In genomic region chr11:6763001-6763400, GRCm38 (mm10) we compare ENCODE assay signal across 15 mouse cellular contexts.
"Had no signal": no experiment of that assay in that cellular context is flagged by ENCODE, and none has a peak within 500 bp of the region (broad histone marks: within the 10 kb centered on the region; RNA-seq: fewer than 3 reads in every experiment).

No protein-coding gene starts in this region.

- H3K4me2 ChIP-seq: limb, embryonic 12.5 days; liver, embryonic 13.5 days; lung, embryonic 15.5 days; midbrain, embryonic 11.5 days; midbrain, embryonic 15.5 days; neural tube, embryonic 12.5 days had no signal

- H3K27me3 ChIP-seq: limb, embryonic 12.5 days; liver, embryonic 13.5 days; lung, embryonic 15.5 days; midbrain, embryonic 15.5 days; neural tube, embryonic 12.5 days had no signal

- H3K4me1 ChIP-seq: liver, embryonic 13.5 days; lung, embryonic 15.5 days; megakaryocyte, embryonic 14.5 days; neural tube, embryonic 12.5 days had no signal

- ATAC-seq: intestine, embryonic 16.5 days; liver, postnatal 0 days had no signal

- H3K9me3 ChIP-seq: limb, embryonic 12.5 days; liver, embryonic 13.5 days; lung, embryonic 15.5 days; megakaryocyte, embryonic 14.5 days; midbrain, embryonic 15.5 days; neural tube, embryonic 12.5 days had no signal

- H3K4me3 ChIP-seq: limb, embryonic 12.5 days; liver, embryonic 13.5 days; lung, embryonic 15.5 days; megakaryocyte, embryonic 14.5 days; midbrain, embryonic 15.5 days; neural tube, embryonic 12.5 days had no signal

- H3K9ac ChIP-seq: limb, embryonic 12.5 days; liver, embryonic 13.5 days; liver, postnatal 0 days; lung, embryonic 15.5 days; midbrain, embryonic 15.5 days; neural tube, embryonic 12.5 days had no signal

- H3K27ac ChIP-seq: limb, embryonic 12.5 days; liver, embryonic 13.5 days; lung, embryonic 15.5 days; macrophage; midbrain, embryonic 15.5 days; neural tube, embryonic 12.5 days had no signal

- H3K36me3 ChIP-seq: limb, embryonic 12.5 days; liver, embryonic 13.5 days; lung, embryonic 15.5 days; midbrain, embryonic 15.5 days; neural tube, embryonic 12.5 days had no signal

- DNase-seq: layer of hippocampus, adult 9-11 months; liver; liver, embryonic 13.5 days; liver, postnatal 0 days; lung, postnatal 14 days; thymus, adult 18-20 months; thymus, postnatal 14 days had no signal
